Mouse (Mus musculus) heart, postnatal 10 days (tissue): ENCODE measurements around the gene Eva1b. TPM values are rescaled to one million over a fixed set of nuclear protein-coding genes. Genes with fewer than 3 reads are reported as not detected.

ENCODE experiments used
- DNase-seq, 2 experiments: peaks; one replicate each; pipeline ENCODE4 v3.0.0; 2021
- intact Hi-C: fragments of 180-260 bp; cut with DNase I; formaldehyde crosslinking; loops from one replicate; pipeline ENCODE4 v1.15.1; 2025
- total RNA-seq, 2 experiments: library from RNA; stranded (reverse); gene quantifications; 2 replicates each; pipeline ENCODE4 v1.2.3; 2021

Eva1b gene
- total RNA-seq: 10 to 100 TPM; 36.3 to 37.0 TPM

GRCm38 (mm10) chr4:126147533-126148160 is at the start of gene Eva1b:
Gene Eva1b (plus strand): TSS chr4:126147744.
- intact Hi-C loops: no loop called here

GRCm38 (mm10) chr4:126099365-126099764 is 48.2 kb upstream of the Eva1b start:
- no peak for DNase-seq
- intact Hi-C loops: no loop called here

More at GRCm38 (mm10) chr4:126147533-126148160, at the start of gene Eva1b:
- DNase-seq: peak; percentile 79 to 83

GRCm38 (mm10) chr4:126100764-126101163 is 46.8 kb upstream of the Eva1b start:
- DNase-seq: no peak
- intact Hi-C loops: no loop called here

- intact Hi-C loops: no loop called here
- peak; percentile 43 for DNase-seq
These were observed 45.3 kb upstream of the Eva1b start for GRCm38 (mm10) chr4:126102061-126102841.

GRCm38 (mm10) chr4:126103057-126103581 is 44.4 kb upstream of the Eva1b start:
- intact Hi-C loops: no loop called here

GRCm38 (mm10) chr4:126103590-126104068 is 43.9 kb upstream of the Eva1b start, which contains the start of gene Stk40:
Gene Stk40 (plus strand): TSS chr4:126103957.
- intact Hi-C loops: no loop called here
- DNase-seq: peak; percentile 97 to 98

More at GRCm38 (mm10) chr4:126103057-126103581, 44.4 kb upstream of the Eva1b start:
- DNase-seq: peak; percentile 94

GRCm38 (mm10) chr4:126104261-126105075 is 43.1 kb upstream of the Eva1b start:
- intact Hi-C loops: no loop called here
- DNase-seq: peak; percentile 42 to 54

- intact Hi-C loops: no loop called here
- no peak for DNase-seq
These were observed 42.3 kb upstream of the Eva1b start for GRCm38 (mm10) chr4:126105131-126105783.

GRCm38 (mm10) chr4:126108061-126108740 is 39.3 kb upstream of the Eva1b start:
- peak in 1 of 2 experiments; percentile 58 for DNase-seq
- intact Hi-C loops: no loop called here

GRCm38 (mm10) chr4:126109613-126110373 is 37.8 kb upstream of the Eva1b start:
- no peak for DNase-seq
- intact Hi-C loops: loop anchor here (5.0 kb wide), 1 partner anchor 153 kb away; the partner anchor contains the start of gene Trappc3

GRCm38 (mm10) chr4:126110374-126111152 is 37.0 kb upstream of the Eva1b start:
- intact Hi-C loops: loop anchor here (5.0 kb wide), 1 partner anchor 152 kb away; the partner anchor contains the start of gene Trappc3
- DNase-seq: peak; percentile 87 to 91

GRCm38 (mm10) chr4:126111153-126111549 is 36.4 kb upstream of the Eva1b start:
- intact Hi-C loops: loop anchor here (5.0 kb wide), 1 partner anchor 151 kb away; the partner anchor contains the start of gene Trappc3
- no peak for DNase-seq

- DNase-seq: no peak
- intact Hi-C loops: loop anchor here (5.0 kb wide), 1 partner anchor 149 kb away; the partner anchor contains the start of gene Trappc3
These were observed 34.3 kb upstream of the Eva1b start for GRCm38 (mm10) chr4:126113243-126113642.

GRCm38 (mm10) chr4:126113943-126114342 is 33.6 kb upstream of the Eva1b start:
- intact Hi-C loops: loop anchor here (1.0 to 5.0 kb wide), 2 partner anchors 28 to 148 kb away; partner anchors contain the start of gene Trappc3
- peak; percentile 66 to 77 for DNase-seq

GRCm38 (mm10) chr4:126115411-126115810 is 32.1 kb upstream of the Eva1b start:
- intact Hi-C loops: no loop called here

GRCm38 (mm10) chr4:126115871-126116521 is 31.5 kb upstream of the Eva1b start:
- intact Hi-C loops: no loop called here
- DNase-seq: no peak

More at GRCm38 (mm10) chr4:126115411-126115810, 32.1 kb upstream of the Eva1b start:
- no peak for DNase-seq

- no peak for DNase-seq
- intact Hi-C loops: no loop called here
These were observed 30.4 kb upstream of the Eva1b start for GRCm38 (mm10) chr4:126117116-126117515.
